Mouse (Mus musculus): Measurements from ENCODE around the gene Zscan4d. TPM values are rescaled to one million over a fixed set of nuclear protein-coding genes. Genes with fewer than 3 reads are reported as not detected.
"Not testable (repeated sequence)": the region's sequence is repeated elsewhere in the genome, so short reads cannot be mapped to it uniquely, and the experiment has no call there.

Zscan4d gene
- not detected in 2 replicates for polyA plus RNA-seq (2015; fragmentation: Nextera tagmentation; extraction: Ambion mirVana)

DNA sequence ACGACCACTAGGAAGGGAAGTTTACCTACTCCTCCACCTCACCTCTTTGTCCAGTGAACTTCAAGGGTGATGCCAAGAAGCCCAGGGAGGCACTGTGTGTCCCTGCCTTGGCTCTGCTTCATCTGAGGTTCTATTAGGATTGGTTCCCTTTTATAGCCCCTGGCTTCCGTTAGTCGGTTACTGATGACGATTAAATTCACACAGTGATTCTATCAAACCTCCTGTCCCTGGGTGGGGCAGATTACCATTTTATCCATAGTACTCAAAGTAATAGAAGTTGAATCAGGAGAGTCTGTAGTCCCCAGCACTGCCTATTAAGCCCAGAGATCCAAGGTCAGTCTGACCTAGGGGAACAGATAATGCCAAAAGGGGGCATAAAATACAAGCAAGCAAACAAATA is at the start of gene Zscan4d:
Gene Zscan4d, minus strand, starts transcription at position 101 of the 400 bp plus-strand sequence.
- not testable (repeated sequence) for H3K27ac ChIP-seq (replicated peaks); ATAC-seq (ENCODE audit: low FRiP score); H3K4me3 ChIP-seq (replicated peaks); H3K27me3 ChIP-seq (replicated peaks); H3K36me3 ChIP-seq; H3K9me3 ChIP-seq (replicated peaks); H3K4me1 ChIP-seq; H3K4me2 ChIP-seq; H3K9ac ChIP-seq (replicated peaks)
- WGBS, result 91% methylated on average over 4 of the region's 4 CpGs

GRCm38 (mm10) chr7:11158036-11158435 is 7.9 kb downstream of the Zscan4d start:
- not testable (repeated sequence) for H3K4me3 ChIP-seq (replicated peaks); H3K4me1 ChIP-seq; H3K27me3 ChIP-seq (replicated peaks); ATAC-seq (ENCODE audit: low FRiP score); H3K27ac ChIP-seq (replicated peaks); H3K9ac ChIP-seq (replicated peaks); H3K36me3 ChIP-seq; H3K4me2 ChIP-seq; H3K9me3 ChIP-seq (replicated peaks)
- WGBS, result 38% methylated on average over 6 of the region's 6 CpGs

Other genes starting within 250 kb of the Zscan4d start
- not detected in 2 replicates for gene Zscan4c, start 160.4 kb downstream of the Zscan4d start, polyA plus RNA-seq (2015; fragmentation: Nextera tagmentation; extraction: Ambion mirVana)
- gene Zscan4-ps1, start 96.5 kb downstream of the Zscan4d start, polyA plus RNA-seq (2015; fragmentation: Nextera tagmentation; extraction: Ambion mirVana), result not detected in 2 replicates
- gene Zscan4e, start 144.5 kb upstream of the Zscan4d start, polyA plus RNA-seq (2015; fragmentation: Nextera tagmentation; extraction: Ambion mirVana), result not detected in 2 replicates
- gene Zscan4f, start 231.8 kb upstream of the Zscan4d start, polyA plus RNA-seq (2015; fragmentation: Nextera tagmentation; extraction: Ambion mirVana), result not detected in 2 replicates

Measured in neural tube, embryonic 15.5 days (tissue).